32 mouse cellular contexts compared by ENCODE assay signal in genomic region chr5:124315941-124316340, GRCm38 (mm10). TPM values are rescaled to one million over a fixed set of nuclear protein-coding genes. Genes with fewer than 3 reads are reported as not detected.
DNase-seq lines count a peak whose midpoint lies in the region; ATAC-seq and TF ChIP-seq lines count a peak whose summit lies in the region.
"Had no signal": no experiment of that assay in that cellular context is flagged by ENCODE, and none has a peak within 500 bp of the region (broad histone marks: within the 10 kb centered on the region; RNA-seq: fewer than 3 reads in every experiment).

No protein-coding gene starts in this region.

- H3K9me3 ChIP-seq in midbrain, postnatal 0 days (ENCODE audit: low read length): no peaks in the 10 kb centered on the region
- no peaks in the 10 kb centered on the region for H3K9me3 ChIP-seq in midbrain, embryonic 15.5 days
- no peaks in the 10 kb centered on the region for H3K9me3 ChIP-seq in stomach, postnatal 0 days (ENCODE audit: control insufficient read depth, low read length)
- H3K9me3 ChIP-seq: hindbrain, embryonic 15.5 days; limb, embryonic 10.5 days; limb, embryonic 15.5 days; stomach, embryonic 15.5 days had no signal

- no peak overlapping the region for H3K9ac ChIP-seq in midbrain, postnatal 0 days (replicated peaks; ENCODE audit: low read length, poor library complexity, severe bottlenecking)
- no peak overlapping the region for H3K9ac ChIP-seq in midbrain, embryonic 15.5 days
- no peak overlapping the region for H3K9ac ChIP-seq in stomach, postnatal 0 days (ENCODE audit: low read length)
- H3K9ac ChIP-seq: embryonic facial prominence, embryonic 12.5 days; hindbrain, embryonic 15.5 days; limb, embryonic 15.5 days; liver, embryonic 13.5 days; midbrain, embryonic 13.5 days; neural tube, embryonic 15.5 days; stomach, embryonic 15.5 days had no signal

- DNase-seq in midbrain, postnatal 0 days (ENCODE audit: low spot score): peak; percentile 9
- DNase-seq in cerebellum, adult 18-20 months: peak; percentile 87 to 92
- peak; percentile 72 to 84 for DNase-seq in cerebellum, postnatal 10 days
- no peak for DNase-seq in heart, postnatal 25 days (ENCODE audit: low spot score)
- no peak for DNase-seq in stomach, postnatal 0 days (ENCODE audit: low spot score)
- no peak for DNase-seq in heart, adult 18-20 months
- DNase-seq: adrenal gland, postnatal 36 days; embryo, embryonic 11 days; gastrocnemius, postnatal 14 days; heart, adult 11 months; heart, postnatal 4 days; kidney, adult 18-20 months; kidney, postnatal 4 days; liver, embryonic 13.5 days; retina, postnatal 1 day; right cerebral cortex, postnatal 25 days; thymus, adult 2 months; thymus, postnatal 36 days had no signal

- H3K27ac ChIP-seq in midbrain, postnatal 0 days (ENCODE audit: low read depth, low read length): no peak overlapping the region
- no peak overlapping the region for H3K27ac ChIP-seq in midbrain, embryonic 15.5 days
- no peak overlapping the region for H3K27ac ChIP-seq in stomach, postnatal 0 days (replicated peaks)
- H3K27ac ChIP-seq: embryonic facial prominence, embryonic 12.5 days; hindbrain, embryonic 15.5 days; kidney, postnatal 0 days; limb, embryonic 10.5 days; limb, embryonic 15.5 days; liver, embryonic 13.5 days; macrophage; midbrain, embryonic 13.5 days; neural tube, embryonic 15.5 days; stomach, embryonic 15.5 days had no signal

- H3K4me2 ChIP-seq in midbrain, postnatal 0 days (ENCODE audit: low read depth, low read length, poor library complexity, severe bottlenecking): no peak overlapping the region
- H3K4me2 ChIP-seq in midbrain, embryonic 15.5 days: no peak overlapping the region
- H3K4me2 ChIP-seq in stomach, postnatal 0 days (replicated peaks; ENCODE audit: low read depth): no peak overlapping the region
- H3K4me2 ChIP-seq: embryonic facial prominence, embryonic 12.5 days; heart, embryonic 11.5 days; hindbrain, embryonic 15.5 days; limb, embryonic 15.5 days; liver, embryonic 13.5 days; midbrain, embryonic 13.5 days; neural tube, embryonic 15.5 days; stomach, embryonic 15.5 days had no signal

- TF ChIP-seq CTCF in midbrain, postnatal 0 days (IDR thresholded peaks at IDR 0.05): no peak
- no peak for TF ChIP-seq CTCF in stomach, postnatal 0 days (IDR thresholded peaks at IDR 0.05; ENCODE audit: low read depth)

- no peak overlapping the region for H3K4me3 ChIP-seq in midbrain, postnatal 0 days (ENCODE audit: low read depth, low read length)
- no peak overlapping the region for H3K4me3 ChIP-seq in midbrain, embryonic 15.5 days
- no peak overlapping the region for H3K4me3 ChIP-seq in stomach, postnatal 0 days (ENCODE audit: low read depth, low read length)
- H3K4me3 ChIP-seq: embryonic facial prominence, embryonic 12.5 days; hindbrain, embryonic 15.5 days; limb, embryonic 10.5 days; limb, embryonic 15.5 days; liver, embryonic 13.5 days; midbrain, embryonic 13.5 days; neural tube, embryonic 15.5 days; stomach, embryonic 15.5 days had no signal

- 90% methylated on average over 11 of the region's 11 CpGs for WGBS in midbrain, postnatal 0 days
- WGBS in midbrain, embryonic 15.5 days: 94% methylated on average over 11 of the region's 11 CpGs
- 90% methylated on average over 11 of the region's 11 CpGs for WGBS in stomach, postnatal 0 days

- no peak for ATAC-seq in midbrain, postnatal 0 days (ENCODE audit: low FRiP score)
- ATAC-seq in midbrain, embryonic 15.5 days (replicated peaks): no peak
- ATAC-seq in stomach, postnatal 0 days (ENCODE audit: low FRiP score, low TSS enrichment): no peak
- ATAC-seq: CD4-positive, CD25-positive, alpha-beta regulatory T cell, adult 4 months; forebrain, embryonic 14.5 days; lung, postnatal 0 days; midbrain, embryonic 13.5 days had no signal

- H3K4me1 ChIP-seq in midbrain, postnatal 0 days (ENCODE audit: insufficient read depth, low read length): no peaks in the 10 kb centered on the region
- no peaks in the 10 kb centered on the region for H3K4me1 ChIP-seq in midbrain, embryonic 15.5 days
- no peaks in the 10 kb centered on the region for H3K4me1 ChIP-seq in stomach, postnatal 0 days (replicated peaks; ENCODE audit: control insufficient read depth, insufficient read depth)
- H3K4me1 ChIP-seq: embryonic facial prominence, embryonic 12.5 days; hindbrain, embryonic 15.5 days; limb, embryonic 15.5 days; midbrain, embryonic 13.5 days; neural tube, embryonic 15.5 days; stomach, embryonic 15.5 days had no signal

- H3K27me3 ChIP-seq in midbrain, postnatal 0 days (ENCODE audit: insufficient read depth, low read length): no peaks in the 10 kb centered on the region
- H3K27me3 ChIP-seq in midbrain, embryonic 15.5 days (replicated peaks): no peaks in the 10 kb centered on the region
- no peaks in the 10 kb centered on the region for H3K27me3 ChIP-seq in stomach, postnatal 0 days (ENCODE audit: control insufficient read depth, insufficient read depth, low read length)
- H3K27me3 ChIP-seq: embryonic facial prominence, embryonic 12.5 days; hindbrain, embryonic 15.5 days; limb, embryonic 15.5 days; liver, embryonic 13.5 days; midbrain, embryonic 13.5 days; neural tube, embryonic 15.5 days; stomach, embryonic 15.5 days had no signal

- no peak for TF ChIP-seq EP300 in stomach, postnatal 0 days (optimal IDR thresholded peaks at IDR 0.05)

- intact Hi-C loops in heart, postnatal 25 days (cut with DNase I): no loop called here

- H3K36me3 ChIP-seq in midbrain, postnatal 0 days (ENCODE audit: insufficient read depth, low read length): peaks cover 36% of the 10 kb centered on the region
- H3K36me3 ChIP-seq in midbrain, embryonic 15.5 days (replicated peaks): peaks cover 41% of the 10 kb centered on the region
- H3K36me3 ChIP-seq in stomach, postnatal 0 days (ENCODE audit: control insufficient read depth, insufficient read depth, low read length): peaks cover 7% of the 10 kb centered on the region; the same call in 1 of the 2 replicates

RNA-seq across cellular contexts. Expression of gene Mphosph9, which starts 11.8 kb away (rescaled TPM):
- total RNA-seq in midbrain, postnatal 0 days (2014; rRNA removed): 19.0 and 41.0 TPM in 2 replicates
- 6.6 and 9.6 TPM in 2 replicates for polyA plus RNA-seq in midbrain, postnatal 0 days (2015; fragmentation: Nextera tagmentation; extraction: Ambion mirVana)
- polyA plus RNA-seq in midbrain, embryonic 15.5 days (2015; fragmentation: Nextera tagmentation; extraction: Ambion mirVana): 14.2 and 14.8 TPM in 2 replicates
- total RNA-seq in heart, postnatal 25 days (2021): 1 to 10 TPM; 4.0 to 4.6 TPM
- 2.2 and 2.9 TPM in 2 replicates for polyA plus RNA-seq in stomach, postnatal 0 days (2015; fragmentation: Nextera tagmentation; extraction: Ambion mirVana)
- total RNA-seq in heart, adult 18-20 months (2021): 1 to 10 TPM; 3.9 to 5.5 TPM

RNA-seq across cellular contexts. Expression of gene 2810006K23Rik, which starts 11.9 kb away (rescaled TPM):
- total RNA-seq in midbrain, postnatal 0 days (2014; rRNA removed): 9.0 and 9.4 TPM in 2 replicates
- polyA plus RNA-seq in midbrain, postnatal 0 days (2015; fragmentation: Nextera tagmentation; extraction: Ambion mirVana): 7.8 TPM in 2 replicates
- 13.6 and 14.6 TPM in 2 replicates for polyA plus RNA-seq in midbrain, embryonic 15.5 days (2015; fragmentation: Nextera tagmentation; extraction: Ambion mirVana)
- total RNA-seq in heart, postnatal 25 days (2021): 10 to 100 TPM; 10.5 to 13.6 TPM
- polyA plus RNA-seq in stomach, postnatal 0 days (2015; fragmentation: Nextera tagmentation; extraction: Ambion mirVana): 6.4 and 6.9 TPM in 2 replicates
- total RNA-seq in heart, adult 18-20 months (2021): 10 to 100 TPM; 12.4 to 14.4 TPM

RNA-seq across cellular contexts. Expression of gene Cdk2ap1, which starts 46.9 kb away (rescaled TPM):
- total RNA-seq in midbrain, postnatal 0 days (2014; rRNA removed): 104 and 164 TPM in 2 replicates
- 65.0 and 65.2 TPM in 2 replicates for polyA plus RNA-seq in midbrain, postnatal 0 days (2015; fragmentation: Nextera tagmentation; extraction: Ambion mirVana)
- 89.3 and 127 TPM in 2 replicates for polyA plus RNA-seq in midbrain, embryonic 15.5 days (2015; fragmentation: Nextera tagmentation; extraction: Ambion mirVana)
- total RNA-seq in heart, postnatal 25 days (2021): 100 to 1,000 TPM; 159 to 181 TPM
- polyA plus RNA-seq in stomach, postnatal 0 days (2015; fragmentation: Nextera tagmentation; extraction: Ambion mirVana): 57.6 and 81.6 TPM in 2 replicates
- 100 to 1,000 TPM; 148 to 156 TPM for total RNA-seq in heart, adult 18-20 months (2021)

Comparison
In these comparisons a context has a peak if more than half of its experiments do, and no peak if none do; other contexts are left out.
1. DNase-seq: peak in midbrain, postnatal 0 days (single experiment), cerebellum, adult 18-20 months (2 of 2) and cerebellum, postnatal 10 days (2 of 2); none in heart, postnatal 25 days (single experiment), stomach, postnatal 0 days (single experiment) and heart, adult 18-20 months (0 of 2).